Mouse (Mus musculus): ENCODE results near the gene Usp18.

The Usp18 gene

GRCm38 (mm10) chr6:121305571-121305970 is 59.9 kb downstream of the Usp18 start:
- DNase-seq: no peak

GRCm38 (mm10) chr6:121310984-121311383 is 65.3 kb downstream of the Usp18 start:
- DNase-seq: no peak

GRCm38 (mm10) chr6:121319099-121319498 is 73.4 kb downstream of the Usp18 start:
- no peak for DNase-seq

All from thymus, postnatal 36 days (tissue).